Mouse (Mus musculus) embryonic stem cell, embryonic (primary cell): ENCODE measurements at regions not wholly inside any gene's neighbourhood (a gene's known extent, or its start where the extent isn't known, plus 50 kb on each side); places are given as distances from the start of the nearest gene placed in this dataset.

Experiments used
- CTCF ChIA-PET, 4 experiments: fragments of 300-600 bp in 2 of 4; fragments of 350-600 bp in 2 of 4; sonication (Branson Sonifier 250); formaldehyde crosslinking; loops; one replicate each; lab custom pipeline; 2022; ENCODE audit warnings: inconsistent platforms in 2 of 4; lab: Charles Lee
- POLR2A ChIA-PET, 4 experiments: fragments of 300-600 bp in 2 of 4; fragments of 350-600 bp in 2 of 4; sonication (Branson Sonifier 250); formaldehyde crosslinking; loops; one replicate each; lab custom pipeline; 2022; ENCODE audit warnings: antibody characterized with exemption in 4 of 4, inconsistent platforms in 1 of 4; lab: Charles Lee

GRCm38 (mm10) chr4:81514547-81514946 lies 71.9 kb upstream of the Mpdz start:
- CTCF ChIA-PET: no interaction called here
- POLR2A ChIA-PET: no interaction called here

DNA sequence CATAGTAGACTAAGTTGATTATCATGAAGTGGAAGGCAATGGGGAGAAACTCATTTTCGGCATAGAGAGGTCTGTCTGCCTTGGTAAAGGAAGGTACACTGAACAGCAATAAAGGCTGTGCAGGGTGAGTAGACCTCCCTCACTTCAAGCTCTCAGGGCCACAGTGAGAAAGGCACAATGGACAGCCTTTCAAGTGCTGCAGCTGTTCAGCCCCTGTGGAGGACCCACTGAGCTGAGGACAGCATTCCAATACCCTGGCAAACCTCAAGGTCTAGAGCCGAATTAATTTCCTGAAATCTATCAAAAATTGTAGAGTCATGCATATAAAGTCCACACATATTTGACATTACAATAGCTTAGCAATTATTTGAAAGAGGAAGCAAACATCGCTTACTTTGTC lies 69.8 kb upstream of the Mpdz start:
- ChIA-PET POLR2A (no interaction called here), CTCF (no interaction called here)

DNA sequence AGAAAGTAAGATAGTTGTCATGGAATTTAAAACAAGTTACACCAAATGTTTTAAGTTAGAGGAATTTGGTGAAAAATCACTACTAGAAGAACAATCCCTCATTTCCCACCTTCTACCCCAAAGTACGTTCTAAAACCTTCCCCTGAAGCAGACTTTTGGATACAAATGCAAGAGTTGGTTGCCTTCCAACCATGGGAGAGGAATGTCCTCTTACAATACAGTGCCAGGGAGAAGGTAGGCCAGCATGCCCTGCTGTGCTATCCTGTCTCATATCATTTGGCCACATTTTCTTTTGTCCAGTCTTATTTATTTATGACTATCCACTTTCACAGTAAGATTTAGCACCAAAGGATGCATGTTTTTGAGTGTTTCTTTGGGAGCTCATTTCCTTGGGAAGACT lies 66.2 kb upstream of the Mpdz start:
- ChIA-PET POLR2A (no interaction called here), CTCF (no interaction called here)

DNA sequence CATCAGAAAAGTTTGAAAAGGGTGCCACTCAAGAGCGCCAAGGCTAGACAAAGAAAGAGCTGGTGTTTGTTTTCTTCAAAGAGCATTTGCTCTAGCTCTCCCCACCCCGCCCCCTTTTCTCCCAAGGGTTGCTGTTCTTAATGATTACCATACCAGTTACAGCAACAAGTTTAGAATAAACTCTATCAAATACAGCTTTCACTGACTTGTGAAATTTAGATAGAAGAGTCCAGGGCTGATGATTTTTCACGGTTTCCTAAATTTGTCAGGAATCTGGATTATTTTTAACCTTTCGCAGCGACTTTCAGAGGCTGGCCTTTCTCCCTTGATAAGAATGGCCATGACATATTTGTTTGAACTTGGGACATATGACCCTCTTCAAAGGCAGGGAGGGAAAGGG lies 64.2 kb upstream of the Mpdz start:
- ChIA-PET POLR2A (interaction anchor here in 1 of 4 experiments (0.6 kb wide), 1 partner anchor 240 kb away, joined by 4 read pairs; no protein-coding TSS in a partner anchor), CTCF (interaction anchor here in 1 of 4 experiments (0.6 kb wide), 1 partner anchor 1087 kb away, joined by 4 read pairs; no protein-coding TSS in a partner anchor)

GRCm38 (mm10) chr4:81506306-81506705 lies 63.7 kb upstream of the Mpdz start:
- POLR2A ChIA-PET: interaction anchor here in 1 of 4 experiments (0.6 kb wide), 1 partner anchor 240 kb away, joined by 4 read pairs; no protein-coding TSS in a partner anchor
- CTCF ChIA-PET: no interaction called here

DNA sequence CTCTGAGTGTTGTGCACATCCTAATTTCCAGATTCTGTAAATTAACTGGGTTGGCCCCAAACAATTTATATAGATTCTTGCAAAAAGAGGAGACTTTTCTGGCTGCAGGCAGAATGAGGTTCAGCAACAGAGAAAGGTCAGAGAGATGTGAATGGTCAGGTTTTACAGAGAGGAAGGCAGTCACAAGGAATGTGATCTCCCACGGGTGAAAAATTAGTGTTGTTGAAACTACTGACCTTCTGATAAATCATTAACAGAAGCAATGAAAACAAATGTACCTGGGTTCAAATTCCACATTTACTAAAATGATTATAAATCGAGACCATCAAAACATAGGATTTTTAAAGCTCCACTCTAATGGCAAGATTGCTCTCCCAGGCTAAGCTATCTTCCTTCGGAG lies 62.5 kb upstream of the Mpdz start:
- CTCF ChIA-PET: no interaction called here
- POLR2A ChIA-PET: no interaction called here

DNA sequence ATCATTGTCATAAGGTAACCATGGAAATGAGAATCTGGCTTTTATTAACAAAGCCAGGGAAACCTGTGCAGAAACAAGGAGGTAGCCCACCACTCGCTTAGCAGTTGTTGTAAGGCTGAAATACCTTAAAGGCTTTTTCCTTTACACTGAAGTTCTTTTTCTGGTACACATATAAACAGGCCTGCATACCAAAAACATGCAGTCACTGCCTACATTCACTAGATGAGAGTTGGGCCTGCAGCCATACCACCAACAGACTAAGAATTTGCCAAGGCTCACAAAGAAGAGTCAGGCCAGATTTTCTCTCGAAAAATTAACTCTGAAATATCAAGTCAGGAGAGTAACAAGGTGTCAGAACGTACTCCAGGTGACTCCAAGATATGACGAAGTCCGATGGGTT lies 61.3 kb upstream of the Mpdz start:
- POLR2A ChIA-PET: no interaction called here
- CTCF ChIA-PET: no interaction called here

DNA sequence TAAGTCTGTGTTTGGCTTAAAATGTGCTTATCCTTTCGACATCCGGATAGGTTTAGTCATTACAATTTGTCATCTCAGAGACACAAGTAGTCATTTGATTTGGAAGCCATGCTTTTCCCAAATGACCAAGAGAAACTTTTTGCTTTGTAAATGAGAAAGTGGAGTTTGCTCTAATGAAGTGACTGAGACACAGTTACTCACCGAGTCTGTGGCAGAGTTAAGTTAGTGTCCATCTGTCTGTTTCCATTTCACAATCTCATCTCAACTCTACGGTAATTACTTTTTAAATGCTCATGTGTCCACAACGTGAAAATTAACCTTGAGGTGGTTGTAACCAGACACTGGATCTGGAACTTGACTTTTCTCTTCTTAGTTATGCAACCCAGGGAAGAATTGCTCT lies 59.2 kb upstream of the Mpdz start:
- POLR2A ChIA-PET: no interaction called here
- CTCF ChIA-PET: no interaction called here

- CTCF ChIA-PET: no interaction called here
- POLR2A ChIA-PET: no interaction called here
Measured at GRCm38 (mm10) chr4:81498133-81498532, 55.5 kb upstream of the Mpdz start.

GRCm38 (mm10) chr4:81492811-81493210 lies 50.2 kb upstream of the Mpdz start:
- POLR2A ChIA-PET: no interaction called here
- CTCF ChIA-PET: interaction anchor here in 1 of 4 experiments (1.2 kb wide), 1 partner anchor 240 kb away, joined by 3 read pairs; no protein-coding TSS in a partner anchor
